Mouse (Mus musculus) testis, postnatal 10 days (tissue): ENCODE data around the gene Gm20388.

ENCODE experiments used
- DNase-seq: peaks from one replicate; pipeline ENCODE4 v3.0.0; 2021; ENCODE audit warnings: low spot score

Gene Gm20388

GRCm38 (mm10) chr8:119960531-119961104 lies 50.0 kb downstream of the Gm20388 start:
- no peak for DNase-seq

- DNase-seq = no peak
Observed at GRCm38 (mm10) chr8:119964859-119965258, 54.2 kb downstream of the Gm20388 start.

GRCm38 (mm10) chr8:119967435-119967834 lies 56.8 kb downstream of the Gm20388 start:
- no peak for DNase-seq

DNA sequence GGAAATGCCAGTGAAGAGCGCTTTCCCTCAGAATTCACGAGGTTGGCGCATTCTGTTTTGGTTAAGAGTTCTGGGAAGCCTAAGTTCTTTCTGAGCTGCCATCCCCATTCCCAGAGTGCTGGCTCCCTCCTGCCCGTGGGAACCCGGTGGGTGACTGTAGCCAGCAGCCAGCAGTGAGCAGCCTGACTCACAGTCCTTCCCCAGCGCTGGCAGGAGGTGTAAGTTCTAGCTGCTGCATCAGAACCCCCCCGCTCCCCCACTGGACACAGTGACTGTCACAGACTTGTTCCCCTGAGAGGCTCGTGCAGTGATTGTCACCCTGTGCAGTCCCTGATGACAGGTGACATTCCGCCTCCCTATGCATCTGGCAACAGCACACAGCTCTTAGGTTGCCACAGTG lies 59.5 kb downstream of the Gm20388 start:
- no peak for DNase-seq

GRCm38 (mm10) chr8:119972558-119972957 lies 61.9 kb downstream of the Gm20388 start:
- DNase-seq = no peak

DNA sequence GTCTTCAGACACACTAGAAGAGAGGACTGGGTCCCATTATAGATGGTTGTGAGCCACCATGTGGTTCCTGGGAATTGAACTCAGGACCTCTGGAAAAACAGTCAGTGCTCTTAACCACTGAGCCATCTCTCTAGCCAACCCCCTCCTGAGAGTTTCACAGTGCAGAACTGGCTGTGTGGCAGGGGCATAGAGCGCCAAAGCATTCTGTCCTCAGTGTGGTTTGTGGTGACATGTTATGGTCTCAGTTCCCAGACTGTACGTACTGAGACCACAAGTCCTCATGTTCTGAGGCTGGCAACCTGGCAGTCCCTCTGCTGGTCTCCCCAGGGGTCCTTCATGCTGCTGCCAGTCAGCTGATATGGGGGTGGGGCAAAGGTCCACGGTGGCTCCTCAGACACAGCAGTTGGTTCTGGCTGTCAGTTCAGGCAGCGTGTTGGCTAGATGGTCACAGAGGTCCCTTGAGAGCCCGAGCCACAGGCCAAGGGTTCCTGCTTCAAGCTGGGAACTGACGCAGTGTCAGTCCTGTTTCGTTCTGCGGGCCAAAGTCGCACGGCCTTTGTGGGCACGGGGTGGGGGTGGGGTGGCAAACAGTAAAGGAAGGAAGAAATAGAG lies 68.2 kb downstream of the Gm20388 start:
- no peak for DNase-seq

DNA sequence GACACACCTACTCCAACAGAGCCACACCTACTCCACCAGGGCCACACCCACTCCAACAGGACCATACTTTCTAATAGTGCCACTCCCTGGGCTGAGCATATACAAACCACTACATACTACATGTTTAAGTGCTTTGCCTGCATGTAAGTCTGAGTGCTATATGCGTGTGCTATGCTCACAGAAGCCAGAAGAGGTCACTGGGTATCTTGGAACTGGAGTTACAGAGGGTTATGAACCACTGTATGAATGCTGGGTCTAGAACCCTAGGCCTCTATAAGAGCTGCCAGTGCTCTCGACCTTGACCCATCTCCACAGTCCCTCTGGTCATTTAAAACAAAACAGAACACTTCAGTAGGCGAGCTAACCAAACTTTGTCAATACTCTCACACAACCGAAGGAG lies 70.6 kb downstream of the Gm20388 start:
- DNase-seq = no peak

- DNase-seq = no peak
Observed at GRCm38 (mm10) chr8:119984085-119984484, 73.4 kb downstream of the Gm20388 start.

GRCm38 (mm10) chr8:119986174-119986573 lies 75.5 kb downstream of the Gm20388 start:
- DNase-seq = no peak

DNA sequence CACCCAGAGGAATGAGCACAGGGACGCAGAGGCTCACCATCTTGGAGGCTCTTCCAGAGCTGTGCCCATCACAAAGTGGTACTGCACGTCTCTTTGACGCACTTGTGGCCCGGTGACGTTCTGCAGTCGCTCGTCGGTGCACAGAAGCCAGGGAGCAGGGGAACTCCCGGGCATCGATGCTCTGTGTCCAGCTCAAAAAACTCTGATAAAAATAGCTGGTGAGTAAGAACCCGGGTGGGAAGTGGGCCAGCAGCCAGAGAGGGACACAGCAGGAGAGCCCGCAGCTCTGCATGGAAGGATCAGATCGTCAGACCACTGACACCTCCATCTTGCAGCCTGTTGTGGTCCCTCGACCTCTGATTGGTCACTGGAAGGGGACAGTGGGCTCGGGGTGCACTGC lies 77.4 kb downstream of the Gm20388 start:
- DNase-seq = no peak

GRCm38 (mm10) chr8:119992249-119992648 lies 81.6 kb downstream of the Gm20388 start, which contains the start of gene Crispld2:
Gene Crispld2, plus strand, starts transcription at chr8:119992438.
- peak; percentile 90 for DNase-seq

DNA sequence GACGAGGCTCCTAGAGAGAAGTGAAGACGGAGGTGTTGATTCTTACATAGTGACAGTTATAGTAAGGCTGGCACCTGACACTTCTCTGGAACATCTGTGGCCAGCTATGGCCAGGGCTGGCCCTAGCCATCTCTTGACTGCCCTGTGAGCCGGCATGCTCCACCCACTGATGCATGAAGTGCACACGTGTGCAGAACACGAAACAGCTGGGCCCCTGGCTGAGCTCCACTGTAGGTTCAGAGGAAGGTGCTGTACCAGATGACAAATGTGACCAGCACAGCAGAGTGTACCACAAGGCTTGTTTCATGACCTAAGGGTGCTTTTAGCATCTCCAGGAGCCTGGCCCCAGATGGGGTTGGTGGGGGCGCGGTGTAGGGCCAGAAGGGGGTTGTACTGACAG lies 83.5 kb downstream of the Gm20388 start:
- DNase-seq = no peak

- DNase-seq = no peak
Observed at GRCm38 (mm10) chr8:119994556-119994955, 83.9 kb downstream of the Gm20388 start.

DNA sequence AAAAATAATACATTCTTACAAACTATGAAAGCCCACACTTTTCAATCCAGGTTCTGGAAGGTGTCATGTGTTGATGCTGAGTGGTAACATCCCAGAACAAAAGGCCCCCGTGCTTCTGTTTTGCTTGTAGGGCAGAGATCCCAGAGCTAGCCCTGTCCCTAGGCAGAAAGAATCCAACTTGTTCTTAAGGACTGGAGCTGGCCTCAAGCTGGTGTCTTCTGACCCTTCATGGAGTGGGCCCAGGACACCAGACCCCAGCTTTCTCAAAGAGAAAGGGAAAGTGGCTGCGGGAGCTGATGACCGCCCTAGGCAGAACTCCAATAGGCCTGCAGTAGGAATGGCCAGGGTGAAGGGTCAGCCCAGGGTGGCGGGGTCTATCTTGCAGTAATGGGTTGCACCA lies 86.6 kb downstream of the Gm20388 start:
- DNase-seq = no peak

- DNase-seq = no peak
Observed at GRCm38 (mm10) chr8:120000461-120000860, 89.8 kb downstream of the Gm20388 start.

DNA sequence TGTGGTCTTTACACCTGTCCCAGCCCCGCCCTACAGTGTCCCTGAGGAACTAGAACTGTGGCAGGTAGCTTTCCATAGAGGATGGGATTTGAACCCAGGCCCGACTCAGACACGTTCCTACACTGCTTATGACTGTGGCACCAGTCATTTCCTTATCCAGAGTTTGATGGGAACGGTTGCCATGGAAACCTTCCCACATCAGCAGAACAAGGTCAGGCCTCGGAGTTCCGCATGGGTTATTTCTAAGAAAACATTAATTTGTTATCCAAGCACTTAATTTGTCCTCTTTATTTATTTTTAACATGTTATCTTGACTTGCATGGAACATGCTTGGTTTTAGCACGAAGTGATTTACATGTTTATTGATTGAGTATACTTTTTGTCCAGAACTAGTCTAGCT lies 91.1 kb downstream of the Gm20388 start:
- DNase-seq = no peak

- no peak for DNase-seq
Observed at GRCm38 (mm10) chr8:120002348-120002747, 91.7 kb downstream of the Gm20388 start.

DNA sequence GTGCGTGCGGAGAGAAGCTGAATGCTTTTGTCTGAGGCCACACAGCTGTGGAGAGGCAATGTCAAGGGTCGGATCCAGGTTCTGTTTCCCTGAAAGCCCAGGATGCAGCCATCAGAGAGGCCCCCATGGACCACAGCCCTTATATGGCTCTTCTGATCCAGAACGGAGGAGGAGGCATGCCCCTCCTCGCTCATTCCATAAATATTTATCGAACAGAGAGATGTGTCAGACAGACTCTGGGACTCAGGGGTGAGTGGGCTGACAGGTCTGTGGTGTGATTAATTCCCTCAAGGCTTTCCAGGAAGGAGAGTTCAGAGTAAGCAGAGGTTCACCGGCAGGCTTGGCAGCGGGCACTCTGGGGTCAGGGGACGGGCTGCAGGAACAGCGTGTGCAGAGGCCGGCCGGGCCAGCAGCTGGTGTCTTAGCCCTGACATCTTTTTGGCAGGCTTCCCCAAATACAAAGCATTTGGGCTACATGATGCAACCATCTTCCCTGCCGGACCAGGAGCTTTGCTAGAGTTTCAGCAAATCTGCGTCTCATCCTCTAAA lies 93.6 kb downstream of the Gm20388 start:
- DNase-seq = peak; percentile 73

GRCm38 (mm10) chr8:120004705-120005381 lies 94.2 kb downstream of the Gm20388 start:
- no peak for DNase-seq

DNA sequence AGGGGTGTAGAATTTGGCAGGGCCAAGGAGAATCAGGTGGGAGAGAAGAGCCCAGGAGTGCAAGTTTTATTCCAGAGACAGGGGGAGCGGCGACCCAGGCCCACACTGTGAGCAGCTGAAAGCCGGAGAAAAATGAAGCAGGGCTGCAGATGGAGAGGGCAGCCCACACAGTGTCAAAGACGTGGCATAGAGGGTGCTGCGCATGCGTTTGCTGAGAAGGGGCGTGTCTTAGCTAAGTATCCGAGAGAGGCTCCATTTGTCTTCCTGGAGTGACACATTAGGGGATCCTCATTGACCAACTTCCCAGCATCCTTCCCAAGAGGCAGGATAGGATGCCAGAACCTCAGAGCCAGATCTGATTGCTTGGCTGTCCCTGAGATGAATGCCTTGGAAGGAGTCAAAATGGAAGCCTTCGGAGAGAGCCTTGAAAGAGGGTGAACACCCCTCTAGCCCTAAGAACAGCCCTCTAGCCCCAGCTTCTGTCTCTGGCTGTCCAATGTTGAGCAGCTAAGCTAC lies 96.1 kb downstream of the Gm20388 start:
- no peak for DNase-seq

- no peak for DNase-seq
Observed at GRCm38 (mm10) chr8:120007178-120007577, 96.5 kb downstream of the Gm20388 start.

GRCm38 (mm10) chr8:120009284-120009683 lies 98.6 kb downstream of the Gm20388 start:
- no peak for DNase-seq

DNA sequence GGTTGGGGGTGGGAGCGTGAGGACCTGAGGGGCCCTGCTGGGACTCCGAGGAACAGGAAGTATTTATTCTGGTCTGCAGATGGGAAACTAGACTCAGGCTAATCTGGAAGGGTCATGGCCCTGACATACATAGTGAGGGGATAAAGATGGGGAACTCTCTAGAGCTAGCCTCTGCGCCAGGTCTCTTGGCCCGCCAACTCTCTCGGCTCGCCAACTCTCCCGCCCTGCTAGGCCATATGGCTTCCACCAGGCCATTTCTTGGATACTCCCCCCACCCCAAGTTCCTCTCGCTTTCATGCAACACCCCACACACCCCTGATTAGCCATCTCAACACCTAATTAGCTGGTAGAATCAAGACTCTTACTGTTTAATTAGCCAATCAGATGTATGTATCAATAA lies 101.8 kb downstream of the Gm20388 start:
- DNase-seq = no peak
